Mouse (Mus musculus) ovary, postnatal 10 days (tissue): ENCODE results near the gene Tsen54.

Source experiments
- DNase-seq: peaks from one replicate; pipeline ENCODE4 v3.0.0; 2022; ENCODE audit warnings: low spot score

The Tsen54 gene

DNA sequence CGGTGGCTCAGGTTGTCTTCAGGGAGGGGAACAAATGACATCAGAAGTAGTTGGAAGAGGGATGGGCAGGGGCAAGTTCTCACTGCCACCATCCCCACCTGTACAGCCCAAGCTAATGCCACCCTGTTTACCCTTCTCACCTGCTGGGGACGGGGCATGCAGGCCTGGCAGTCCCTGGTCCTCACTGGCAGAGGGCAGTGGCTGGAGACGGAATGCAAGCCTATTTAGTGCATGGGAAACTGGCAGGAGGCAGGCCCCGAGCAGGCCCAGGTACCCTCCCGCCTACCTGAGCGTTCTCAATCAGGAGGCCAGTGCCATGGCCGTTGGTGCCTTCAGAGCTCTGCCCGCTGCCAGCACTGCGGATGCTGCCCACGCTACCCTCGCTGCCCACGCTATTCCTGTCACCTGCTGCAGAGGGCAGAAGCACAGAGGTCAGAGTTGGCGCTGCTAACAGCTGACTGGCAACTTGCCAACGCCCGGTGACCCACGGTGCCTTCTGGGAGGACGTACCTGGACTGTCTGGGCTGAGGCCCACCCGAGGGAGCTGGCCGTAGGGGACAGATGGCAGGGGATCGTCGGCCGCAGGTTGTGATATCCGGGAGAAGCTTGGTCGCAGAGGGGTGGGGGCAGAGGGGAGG, 11.3 kb upstream of the Tsen54 start:
- DNase-seq = no peak

GRCm38 (mm10) chr11:115805005-115805404, 9.5 kb upstream of the Tsen54 start:
- no peak for DNase-seq

- DNase-seq = no peak
Observed at GRCm38 (mm10) chr11:115806154-115806553, 8.4 kb upstream of the Tsen54 start.

- DNase-seq = no peak
Observed at GRCm38 (mm10) chr11:115807306-115807705, 7.2 kb upstream of the Tsen54 start.

DNA sequence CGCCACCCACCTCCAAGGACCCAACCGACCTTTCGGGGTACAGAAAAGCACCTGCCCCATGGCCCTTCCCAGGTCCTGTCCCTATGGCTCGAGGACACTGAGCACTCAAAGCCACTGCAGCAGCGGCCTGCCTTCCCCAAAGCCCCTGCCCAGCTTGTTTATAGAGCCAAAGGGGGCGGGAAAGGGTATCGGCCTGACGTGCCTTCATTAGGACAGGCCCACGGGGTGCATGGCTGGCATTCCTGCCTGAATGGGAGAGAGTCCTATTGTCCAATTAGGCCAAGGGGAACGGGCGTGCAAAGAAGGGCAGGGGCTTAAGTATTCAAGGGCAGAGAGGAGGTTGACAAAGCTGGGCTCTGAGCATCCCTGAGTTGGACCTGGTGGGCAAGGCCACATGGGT, 6.6 kb upstream of the Tsen54 start:
- no peak for DNase-seq

GRCm38 (mm10) chr11:115808696-115809310, 5.7 kb upstream of the Tsen54 start:
- DNase-seq = no peak

- DNase-seq = no peak
Observed at GRCm38 (mm10) chr11:115809311-115809781, 5.2 kb upstream of the Tsen54 start.

DNA sequence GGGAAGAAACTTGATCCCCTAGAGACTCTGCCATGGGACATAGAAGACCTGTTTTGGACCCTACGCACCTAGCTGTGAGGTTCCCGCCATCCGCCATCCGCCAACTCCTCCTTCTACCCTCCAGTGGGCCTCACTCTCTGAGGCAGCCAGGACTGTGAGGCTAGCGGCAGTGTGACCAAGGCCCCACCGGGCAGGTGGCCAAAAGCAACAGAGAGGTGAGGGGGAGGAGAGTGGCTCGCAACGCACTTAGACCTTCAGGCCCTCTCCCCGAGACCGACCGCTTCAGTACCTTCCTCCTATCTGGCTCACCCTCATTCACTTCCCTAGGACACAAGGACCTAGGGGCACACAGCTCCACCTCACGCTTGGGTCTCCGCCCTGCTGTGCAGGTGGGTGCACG, 4.1 kb upstream of the Tsen54 start:
- no peak for DNase-seq

- DNase-seq = no peak
Observed at GRCm38 (mm10) chr11:115811381-115812093, 3.0 kb upstream of the Tsen54 start.

DNA sequence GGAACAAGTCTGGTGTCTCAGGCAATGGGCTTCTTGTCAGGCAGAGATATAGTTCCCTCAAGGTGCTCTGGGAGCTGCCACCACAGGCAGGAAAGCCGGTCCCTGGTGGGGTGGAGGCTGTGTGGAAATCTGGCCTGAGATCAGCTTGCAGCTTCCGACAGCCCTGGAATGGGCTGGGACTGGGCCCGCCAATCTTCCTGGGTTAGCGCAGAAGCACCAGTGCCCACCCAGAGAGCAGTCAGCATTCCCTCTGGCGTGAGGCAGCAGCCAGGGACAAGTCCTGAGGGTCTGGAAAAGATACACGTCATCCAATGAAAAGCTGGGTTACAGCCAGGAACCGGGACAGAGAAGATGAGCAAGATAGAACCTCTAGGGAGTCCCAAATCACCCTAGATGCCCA, 2.4 kb upstream of the Tsen54 start:
- DNase-seq = no peak

DNA sequence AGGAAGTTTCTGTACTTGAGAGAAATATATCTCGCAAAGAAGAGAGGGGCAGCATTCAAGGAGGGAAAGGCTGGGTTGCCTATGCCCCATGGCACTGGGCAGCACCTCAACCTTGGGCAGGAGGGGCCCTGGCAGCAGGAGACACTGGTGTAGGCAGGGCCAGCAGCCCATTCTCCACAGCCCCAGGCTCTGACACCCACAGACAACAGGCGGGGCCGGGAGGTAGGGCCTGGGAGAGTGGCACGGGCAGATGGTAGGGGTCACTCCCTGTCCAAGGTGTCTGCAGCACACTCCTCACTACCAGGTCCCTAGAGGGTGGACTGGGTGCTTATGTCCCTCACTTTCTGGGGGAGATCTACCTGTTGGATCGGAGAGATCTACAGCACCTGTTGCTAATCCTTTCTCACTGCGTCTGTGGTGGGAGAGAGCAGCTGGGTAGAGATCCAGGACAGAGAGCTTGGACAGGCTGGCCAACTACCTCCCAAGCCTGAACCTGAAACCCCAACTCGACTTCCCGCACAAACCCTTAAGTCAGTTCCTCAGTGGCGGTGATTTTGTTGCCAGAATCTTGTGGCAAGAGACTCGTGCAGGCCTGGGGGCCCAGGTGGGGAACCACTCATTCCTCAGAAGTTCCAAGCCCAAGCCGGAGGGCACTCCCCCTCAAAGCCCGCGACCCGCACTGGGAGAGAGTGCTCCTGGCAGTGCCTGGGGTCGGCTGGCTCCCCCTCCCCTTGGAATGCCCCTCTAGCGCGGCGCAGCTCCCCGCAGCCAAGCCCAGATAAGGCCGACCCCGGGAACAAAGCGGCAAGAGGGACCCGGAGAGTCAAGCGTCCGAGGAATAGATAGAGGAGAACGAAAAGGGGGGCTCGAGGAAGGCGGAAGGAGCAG, 1.7 kb upstream of the Tsen54 start:
- no peak for DNase-seq

GRCm38 (mm10) chr11:115813507-115814296, 822 bp upstream of the Tsen54 start, which contains the start of gene Caskin2:
Gene Caskin2 (minus strand): TSS chr11:115813639.
- DNase-seq = peak; percentile 90

DNA sequence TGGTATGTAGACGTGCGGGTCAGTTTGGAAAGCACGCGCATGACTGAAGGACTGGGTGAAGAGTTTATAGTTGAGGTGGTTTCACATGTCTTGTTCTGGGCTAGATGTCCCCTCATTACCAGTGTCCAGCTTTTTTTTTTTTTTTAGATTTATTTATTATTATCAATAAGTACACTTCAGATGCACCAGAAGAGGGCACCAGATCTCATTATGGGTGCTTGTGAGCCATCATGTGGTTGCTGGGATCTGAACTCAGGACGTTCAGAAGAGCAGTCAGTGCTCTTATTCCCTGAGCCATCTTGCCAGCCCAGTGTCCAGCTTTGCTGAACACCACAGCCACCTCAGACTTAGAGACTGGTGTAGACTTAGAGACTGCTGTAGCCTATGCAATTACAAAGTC, 2.8 kb downstream of the Tsen54 start:
- DNase-seq = no peak

DNA sequence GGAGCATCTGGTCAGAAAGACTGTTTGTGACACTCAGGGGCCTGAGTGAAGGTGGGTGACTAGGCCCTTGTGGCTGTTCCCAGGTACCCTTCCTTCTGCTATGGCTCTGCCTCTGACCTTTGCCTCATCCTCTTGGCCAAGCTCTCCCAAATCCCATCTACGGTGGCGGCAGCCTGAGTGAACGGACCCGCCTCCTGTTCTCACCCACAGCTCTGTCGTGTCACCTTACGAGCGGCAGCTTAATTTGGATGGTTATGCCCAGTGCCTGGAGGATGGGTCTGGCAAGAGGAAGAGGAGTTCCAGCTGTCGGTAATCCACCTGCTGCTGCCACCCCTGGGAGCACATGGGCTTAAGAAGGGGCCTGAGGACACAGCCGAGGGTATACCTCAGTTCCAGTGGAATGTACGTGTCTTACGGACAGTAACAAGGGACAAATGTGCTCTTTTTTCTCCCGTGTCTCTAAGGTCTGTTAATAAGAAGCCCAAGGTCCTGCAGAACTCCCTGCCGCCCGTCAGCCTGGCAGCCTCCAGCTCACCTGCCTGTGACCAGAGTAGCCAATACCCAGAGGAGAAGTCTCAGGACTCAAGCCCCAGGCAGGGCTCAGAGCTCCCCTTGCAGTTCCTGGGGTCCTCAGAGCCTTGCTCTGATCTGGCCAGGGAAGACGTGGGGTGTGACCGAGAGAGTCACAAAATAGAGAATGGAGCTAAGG, 5.5 kb downstream of the Tsen54 start:
- DNase-seq = no peak

GRCm38 (mm10) chr11:115821001-115821400, 6.5 kb downstream of the Tsen54 start:
- DNase-seq = no peak

DNA sequence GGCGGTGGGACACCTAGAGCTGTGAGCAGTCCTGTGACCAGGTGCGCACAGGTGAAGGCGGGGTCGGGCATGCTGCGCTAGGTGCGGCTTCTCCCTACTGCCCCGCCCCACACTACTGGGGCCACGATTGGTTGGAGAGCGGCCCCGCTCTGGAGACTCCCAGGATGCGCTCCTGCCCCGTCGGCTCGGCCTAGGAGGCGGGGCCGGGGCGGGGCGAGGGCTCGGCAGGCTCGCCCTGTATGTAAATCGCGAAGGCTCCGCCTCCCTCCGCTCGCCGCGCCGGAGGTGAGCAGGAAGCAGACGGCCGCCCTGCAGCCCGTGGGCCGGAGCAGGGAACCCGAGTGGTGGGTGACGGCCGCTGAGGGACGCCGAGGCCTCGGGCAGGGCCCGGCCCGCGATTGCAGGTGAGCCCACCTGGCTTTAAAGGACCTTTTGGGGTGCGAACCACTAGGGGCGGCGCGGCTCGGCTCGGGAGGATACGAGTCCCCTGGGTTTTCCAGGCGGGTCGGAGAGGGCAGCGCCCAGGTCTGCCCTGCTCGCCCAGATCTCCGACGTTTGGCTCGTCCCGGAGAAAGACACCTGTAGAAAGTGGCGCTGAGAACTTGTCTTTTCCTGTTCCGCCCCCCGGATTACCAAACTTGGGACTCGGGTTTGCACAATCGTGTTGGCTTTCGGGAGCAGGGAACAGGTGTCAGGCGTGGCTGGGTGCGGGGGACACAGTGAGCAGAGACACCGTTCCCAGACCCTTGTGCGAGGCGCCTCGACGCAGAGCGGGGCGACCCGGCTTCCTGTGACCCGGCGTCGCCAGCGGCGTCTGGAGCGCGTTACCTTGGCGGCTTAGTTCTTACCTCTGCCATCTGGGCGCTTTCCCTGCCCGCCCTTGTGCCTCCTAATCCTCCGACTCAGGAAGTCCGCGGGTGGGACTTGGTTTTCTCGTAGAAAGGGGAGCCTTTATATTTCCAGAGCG, 9.5 kb downstream of the Tsen54 start, which contains the start of gene Llgl2:
Gene Llgl2, plus strand, starts transcription at position 276 of the 967 bp plus-strand sequence.
- DNase-seq = peak; percentile 49

- no peak for DNase-seq
Observed at GRCm38 (mm10) chr11:115824813-115825212, 10.3 kb downstream of the Tsen54 start.

DNA sequence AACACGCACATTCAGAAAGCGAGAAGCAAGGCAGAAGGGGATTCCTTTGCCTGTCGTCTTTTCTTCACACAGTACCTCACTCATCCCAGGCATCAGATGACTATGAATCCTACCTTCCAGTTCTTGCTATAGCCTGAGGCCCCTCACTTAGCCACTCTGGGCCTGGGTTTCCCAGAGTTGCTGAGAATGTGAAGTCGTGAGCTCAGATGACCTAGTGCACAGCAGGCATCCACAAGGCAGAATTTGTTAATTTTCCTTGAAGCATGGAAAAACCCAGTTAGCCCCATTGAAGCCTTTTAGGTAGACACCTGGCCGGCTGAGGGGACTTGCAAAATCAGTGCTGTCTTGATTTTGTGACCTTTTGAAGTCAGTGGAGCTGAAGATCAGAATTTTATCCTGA, 12.0 kb downstream of the Tsen54 start:
- DNase-seq = no peak

DNA sequence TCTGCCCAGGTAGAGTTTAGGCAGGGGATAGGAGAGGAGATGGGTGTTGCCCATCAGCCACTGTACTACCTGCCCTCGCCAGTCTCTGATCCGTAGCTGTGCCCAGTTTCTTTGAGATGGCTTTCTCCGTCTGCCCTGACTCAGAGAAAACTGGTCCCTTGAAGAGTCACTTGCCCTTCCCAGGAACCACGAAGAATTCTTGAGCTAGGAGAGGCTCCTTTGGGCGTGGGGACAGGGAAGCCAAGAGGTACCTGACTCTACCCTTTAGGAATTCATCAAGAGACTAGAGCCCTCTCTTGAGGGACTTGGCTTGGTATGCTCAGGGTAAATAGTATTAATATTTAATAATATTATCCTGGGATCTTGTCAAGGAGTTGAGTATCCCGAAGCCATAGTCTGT, 13.1 kb downstream of the Tsen54 start:
- no peak for DNase-seq
